Mouse (Mus musculus) MEL (cell line): ENCODE data around the gene Tas2r108. TPM values are rescaled to one million over a fixed set of nuclear protein-coding genes. Genes with fewer than 3 reads are reported as not detected.

ENCODE experiments used
- DNase-seq: peaks from one replicate; pipeline ENCODE4 v3.0.0; 2011; ENCODE audit warnings: low read depth, low spot score
- H3K27ac ChIP-seq: 2 replicates; pipeline ENCODE4 v1.5.1; 2012; ENCODE audit warnings: low read depth, mild to moderate bottlenecking, control low read depth, low read length, moderate library complexity; ENCODE audit not compliant: control insufficient read depth
- H3K27me3 ChIP-seq, 2 experiments: fragments of 150-350 bp in 1 of 2; sonication (generic) in 1 of 2; 2 replicates each; pipeline ENCODE4 v1.6.1; 2012; ENCODE audit warnings: low read length in 2 of 2, mild to moderate bottlenecking in 2 of 2, improper control_type of control experiment in 1 of 2, moderate library complexity in 1 of 2; ENCODE audit not compliant: insufficient read depth in 2 of 2, control insufficient read depth in 1 of 2
- H3K36me3 ChIP-seq, 2 experiments: 2 replicates each; pipeline ENCODE4 v1.6.1; 2012 to 2014; ENCODE audit warnings: low read length in 2 of 2, improper control_type of control experiment in 1 of 2, inconsistent platforms in 1 of 2, mild to moderate bottlenecking in 1 of 2; ENCODE audit not compliant: insufficient read depth in 2 of 2, control insufficient read depth in 1 of 2
- H3K4me1 ChIP-seq, 2 experiments: fragments of 150-350 bp in 1 of 2; sonication (generic) in 1 of 2; 2 replicates each; pipeline ENCODE4 v1.6.1; 2012; ENCODE audit warnings: low read length in 2 of 2, improper control_type of control experiment in 1 of 2, mild to moderate bottlenecking in 1 of 2; ENCODE audit not compliant: insufficient read depth in 2 of 2, control insufficient read depth in 1 of 2
- H3K4me3 ChIP-seq, 2 experiments: fragments of 150-350 bp in 1 of 2; sonication (generic) in 1 of 2; 2 replicates each; pipeline ENCODE4 v1.5.1; 2012; ENCODE audit warnings: low read depth in 2 of 2, low read length in 2 of 2, mild to moderate bottlenecking in 2 of 2, moderate library complexity in 2 of 2, control low read depth in 1 of 2, improper control_type of control experiment in 1 of 2; ENCODE audit not compliant: control insufficient read depth in 1 of 2, insufficient read depth in 1 of 2
- H3K79me2 ChIP-seq: 2 replicates; pipeline ENCODE4 v1.6.1; 2012; ENCODE audit warnings: mild to moderate bottlenecking, low read length, moderate library complexity; ENCODE audit not compliant: control insufficient read depth, poor library complexity, insufficient read depth
- H3K9ac ChIP-seq: 2 replicates; pipeline ENCODE4 v1.6.1; 2012; ENCODE audit warnings: low read depth, mild to moderate bottlenecking, control low read depth, low read length, moderate library complexity; ENCODE audit not compliant: control insufficient read depth, poor library complexity, severe bottlenecking
- H3K9me3 ChIP-seq: fragments of 150-350 bp; sonication (generic); replicated peaks from 2 replicates; pipeline ENCODE4 v1.6.1; 2012; ENCODE audit warnings: mild to moderate bottlenecking, low read length, improper control_type of control experiment, moderate library complexity; ENCODE audit not compliant: insufficient read depth
- BHLHE40 ChIP-seq: IDR thresholded peaks from 2 replicates; pipeline ENCODE4 v1.6.1; 2012; ENCODE audit warnings: low read depth, mild to moderate bottlenecking, inconsistent platforms, low read length, improper control_type of control experiment, borderline replicate concordance
- CHD1 ChIP-seq: IDR thresholded peaks from 2 replicates; pipeline ENCODE4 v1.6.1; 2012; ENCODE audit warnings: low read depth, mild to moderate bottlenecking, inconsistent platforms, low read length, improper control_type of control experiment
- CHD2 ChIP-seq: IDR thresholded peaks from 2 replicates; pipeline ENCODE4 v1.6.1; 2011; ENCODE audit warnings: low read length, improper control_type of control experiment
- CTCF ChIP-seq, 3 experiments: IDR thresholded peaks in 2 of 3; conservative IDR thresholded peaks in 1 of 3; 2 replicates each; pipeline ENCODE4 v1.5.1; 2011 to 2012; ENCODE audit warnings: low read length in 3 of 3, low read depth in 2 of 3, mild to moderate bottlenecking in 2 of 3, improper control_type of control experiment in 1 of 3, inconsistent platforms in 1 of 3, mixed read lengths in 1 of 3, moderate library complexity in 1 of 3; ENCODE audit not compliant: control insufficient read depth in 1 of 3, insufficient read depth in 1 of 3, poor library complexity in 1 of 3, severe bottlenecking in 1 of 3
- ELF1 ChIP-seq: IDR thresholded peaks from 2 replicates; pipeline ENCODE4 v1.6.1; 2014; ENCODE audit warnings: low read depth, mild to moderate bottlenecking, inconsistent platforms, low read length, improper control_type of control experiment, moderate library complexity
- EP300 ChIP-seq, 2 experiments: IDR thresholded peaks; 2 replicates each; pipeline ENCODE4 v1.6.1; 2011; ENCODE audit warnings: improper control_type of control experiment in 2 of 2, low read length in 2 of 2, low read depth in 1 of 2, mild to moderate bottlenecking in 1 of 2
- GABPA ChIP-seq: IDR thresholded peaks from 2 replicates; pipeline ENCODE4 v1.6.1; 2012; ENCODE audit warnings: low read depth, mild to moderate bottlenecking, inconsistent platforms, low read length, improper control_type of control experiment, moderate library complexity
- GATA1 ChIP-seq: IDR thresholded peaks from 2 replicates; pipeline ENCODE4 v1.6.1; 2011; ENCODE audit warnings: low read depth, low read length, improper control_type of control experiment
- HCFC1 ChIP-seq: IDR thresholded peaks from 2 replicates; pipeline ENCODE4 v1.6.1; 2012; ENCODE audit warnings: low read depth, mild to moderate bottlenecking, inconsistent platforms, low read length, improper control_type of control experiment, moderate library complexity
- MAZ ChIP-seq: IDR thresholded peaks from 2 replicates; pipeline ENCODE4 v1.6.1; 2012; ENCODE audit warnings: low read depth, mild to moderate bottlenecking, inconsistent platforms, low read length, improper control_type of control experiment
- MYB ChIP-seq: IDR thresholded peaks from 2 replicates; pipeline ENCODE4 v1.6.1; 2011; ENCODE audit warnings: mild to moderate bottlenecking, low read depth, low read length, improper control_type of control experiment
- NELFE ChIP-seq: IDR thresholded peaks from 2 replicates; pipeline ENCODE4 v1.6.1; 2011; ENCODE audit warnings: low read depth, low read length, improper control_type of control experiment
- NRF1 ChIP-seq: IDR thresholded peaks from 2 replicates; pipeline ENCODE4 v1.6.1; 2014; ENCODE audit warnings: low read depth, mild to moderate bottlenecking, inconsistent platforms, low read length, improper control_type of control experiment, moderate library complexity; ENCODE audit not compliant: poor library complexity, insufficient read depth, severe bottlenecking
- RAD21 ChIP-seq: IDR thresholded peaks from 2 replicates; pipeline ENCODE4 v1.6.1; 2011; ENCODE audit warnings: mild to moderate bottlenecking, low read depth, low read length, improper control_type of control experiment
- RCOR1 ChIP-seq: IDR thresholded peaks from 2 replicates; pipeline ENCODE4 v1.6.1; 2012; ENCODE audit warnings: low read depth, mild to moderate bottlenecking, inconsistent platforms, low read length, improper control_type of control experiment
- SMC3 ChIP-seq: IDR thresholded peaks from 2 replicates; pipeline ENCODE4 v1.6.1; 2011; ENCODE audit warnings: low read depth, low read length, improper control_type of control experiment
- TAL1 ChIP-seq: IDR thresholded peaks from 2 replicates; pipeline ENCODE4 v1.6.1; 2012; ENCODE audit warnings: mild to moderate bottlenecking, inconsistent platforms, low read length, moderate library complexity, mixed read lengths
- TBP ChIP-seq: IDR thresholded peaks from 2 replicates; pipeline ENCODE4 v1.8.0; 2011; ENCODE audit warnings: low read depth, low read length, improper control_type of control experiment
- UBTF ChIP-seq: IDR thresholded peaks from 2 replicates; pipeline ENCODE4 v1.6.1; 2012; ENCODE audit warnings: low read depth, mild to moderate bottlenecking, inconsistent platforms, low read length, improper control_type of control experiment, moderate library complexity, borderline replicate concordance; ENCODE audit not compliant: insufficient read depth
- USF2 ChIP-seq, 2 experiments: IDR thresholded peaks; 2 replicates each; pipeline ENCODE4 v1.6.1; 2011 to 2012; ENCODE audit warnings: improper control_type of control experiment in 2 of 2, low read length in 2 of 2, borderline replicate concordance in 1 of 2, inconsistent platforms in 1 of 2, low read depth in 1 of 2, mild to moderate bottlenecking in 1 of 2; ENCODE audit not compliant: insufficient read depth in 1 of 2
- ZNF384 ChIP-seq: IDR thresholded peaks from 2 replicates; pipeline ENCODE4 v1.6.1; 2012; ENCODE audit warnings: low read depth, mild to moderate bottlenecking, inconsistent platforms, low read length, improper control_type of control experiment
- polyA plus RNA-seq, 2 experiments: library from polyadenylated mRNA; stranded (reverse) in 1 of 2; unstranded in 1 of 2; fragments of >175 nt in 1 of 2; fragments of >200 nt in 1 of 2; gene quantifications; 2 replicates each; pipeline versions ENCODE4 v1.2.1 to v1.2.4; 2012; ENCODE audit warnings: low replicate concordance in 2 of 2, low read depth in 1 of 2; ENCODE audit not compliant: insufficient read length in 2 of 2, insufficient read depth in 1 of 2, missing spikeins in 1 of 2
- total RNA-seq: library from RNA; depleted of rRNA; stranded (reverse); fragments of 300-350 nt; gene quantifications from 2 replicates; pipeline ENCODE4 v1.2.3, GENCODE M21; 2012; rRNA removed

Tas2r108 gene
- total RNA-seq (0.16 TPM in 1 of 2 replicates, not detected in the other), polyA plus RNA-seq (under 1 TPM in 1 of 2 experiments, not detected in 1; 0.10 TPM)

DNA sequence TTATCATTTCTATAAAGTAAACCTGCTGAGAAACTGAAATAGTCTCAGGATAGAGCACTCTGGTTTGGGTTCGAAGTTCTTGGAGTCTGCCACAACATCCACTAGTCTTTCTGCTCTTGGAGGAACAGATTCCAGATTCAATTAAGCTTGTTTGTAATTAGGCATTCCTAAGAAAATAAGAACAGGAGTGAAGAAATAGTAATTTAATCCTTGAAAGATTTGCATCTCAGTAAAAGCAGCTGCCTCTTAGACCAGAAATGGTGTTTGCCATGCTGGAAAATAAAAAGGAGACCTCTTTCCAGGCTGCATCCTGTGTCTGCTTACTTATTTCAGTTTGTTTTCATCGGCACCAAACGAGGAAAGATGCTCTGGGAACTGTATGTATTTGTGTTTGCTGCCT, at the start of gene Tas2r108:
Gene Tas2r108 (plus strand): TSS at position 301 of the 400 bp plus-strand sequence.
- TF ChIP-seq EP300 (IDR thresholded peaks at IDR 0.05; ENCODE audit: low read depth in 1 of 2, low read length in 2 of 2) (no peak), USF2 (IDR thresholded peaks at IDR 0.05; ENCODE audit: borderline replicate concordance in 1 of 2, insufficient read depth in 1 of 2, low read depth in 1 of 2, low read length in 2 of 2) (no peak), NELFE (no peak), HCFC1 (no peak), SMC3 (no peak), CHD2 (no peak)
- H3K36me3 ChIP-seq: no peaks in the 10 kb centered on the region
- no peak within 1 kb of the TSS for H3K27ac ChIP-seq
- no peaks in the 10 kb centered on the region for H3K79me2 ChIP-seq
- H3K9me3 ChIP-seq: no peaks in the 10 kb centered on the region
- no peaks in the 10 kb centered on the region for H3K4me1 ChIP-seq
- no peak within 1 kb of the TSS for H3K4me3 ChIP-seq
- no peaks in the 10 kb centered on the region for H3K27me3 ChIP-seq
- no peak for DNase-seq
- no peak within 1 kb of the TSS for H3K9ac ChIP-seq

DNA sequence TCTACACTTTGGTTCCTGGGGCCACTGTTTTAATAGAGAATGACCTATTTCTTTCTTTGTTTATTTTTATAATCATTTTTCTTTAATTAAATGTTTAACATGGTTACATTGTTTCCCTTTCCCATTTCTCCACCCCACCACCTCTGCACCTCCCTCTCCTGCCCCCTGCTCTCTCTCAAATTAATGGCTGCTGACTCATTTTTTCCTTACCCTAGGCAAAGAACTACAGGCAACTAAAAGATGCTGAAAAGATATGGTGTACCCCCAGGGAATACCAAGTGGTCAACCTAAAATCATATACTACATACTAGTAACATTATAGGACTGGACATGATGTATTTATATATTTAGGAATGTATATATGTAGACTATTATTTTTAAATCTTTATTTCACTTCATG, 44.7 kb upstream of the Tas2r108 start:
- H3K79me2 ChIP-seq: no peaks in the 10 kb centered on the region

DNA sequence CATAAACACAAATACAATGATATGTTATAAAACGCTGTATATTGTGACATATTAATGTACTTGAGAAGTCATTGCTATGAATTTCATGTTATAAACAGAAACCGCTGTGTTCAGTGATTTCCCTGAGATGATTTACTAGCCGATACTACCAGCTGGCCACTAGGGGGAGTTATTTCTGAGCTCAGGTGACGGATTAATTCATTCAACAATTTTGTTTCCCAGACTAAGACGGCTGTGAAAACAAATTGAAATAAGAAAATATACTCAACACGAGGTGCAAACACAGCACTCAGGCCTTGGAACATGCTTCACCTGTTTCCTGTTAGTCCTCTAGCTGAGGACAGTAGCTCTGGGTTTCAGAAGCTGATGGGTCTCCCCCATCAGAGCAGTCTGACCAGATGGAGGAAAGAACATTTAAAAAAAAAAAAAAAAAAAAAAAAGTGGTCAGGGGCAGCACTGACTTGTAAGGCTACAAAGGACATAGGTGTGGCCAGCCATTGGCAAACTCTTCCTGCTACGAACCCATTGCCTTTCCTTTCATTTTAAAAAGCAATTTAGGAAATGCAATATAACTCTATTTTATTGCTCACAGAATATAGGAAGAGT, 38.8 kb upstream of the Tas2r108 start:
- H3K36me3 ChIP-seq: peaks cover 0 to 2% of the 10 kb centered on the region in 2 experiments; a peak in 1 of 4 replicates
- peaks cover 8 to 10% of the 10 kb centered on the region in 2 experiments for H3K27me3 ChIP-seq
- peak overlapping the region in 1 of 2 experiments; percentile 36; a peak in 2 of 4 replicates for H3K4me3 ChIP-seq
- H3K9me3 ChIP-seq: no peaks in the 10 kb centered on the region
- H3K27ac ChIP-seq: no peak overlapping the region
- no peak for TF ChIP-seq ELF1
- TF ChIP-seq SMC3: peak; percentile 61
- TF ChIP-seq UBTF: no peak
- no peak for TF ChIP-seq CHD2
- TF ChIP-seq GABPA: no peak
- TF ChIP-seq CHD1: no peak
- no peak for TF ChIP-seq RCOR1
- TF ChIP-seq BHLHE40: no peak
- no peak for TF ChIP-seq GATA1
- peak; percentile 41 for TF ChIP-seq RAD21
- TF ChIP-seq ZNF384: peak; percentile 31
- peak; percentile 29 to 74 (median 65) for TF ChIP-seq CTCF (IDR thresholded peaks at IDR 0.05 in 2 of 3, conservative IDR thresholded peaks at IDR 0.05 in 1 of 3; ENCODE audit: control insufficient read depth in 1 of 3, insufficient read depth in 1 of 3, low read depth in 2 of 3, low read length in 3 of 3, poor library complexity in 1 of 3, severe bottlenecking in 1 of 3)
- no peak for TF ChIP-seq MAZ
- no peak for TF ChIP-seq MYB
- no peak for TF ChIP-seq TAL1
- DNase-seq: peak; percentile 61
- H3K9ac ChIP-seq: peak overlapping the region; percentile 43
- H3K4me1 ChIP-seq: no peaks in the 10 kb centered on the region
- no peaks in the 10 kb centered on the region for H3K79me2 ChIP-seq

More for the DNA sequence above, 44.7 kb upstream of the Tas2r108 start:
- Histone ChIP-seq H3K4me1 (no peaks in the 10 kb centered on the region), H3K4me3 (no peak overlapping the region), H3K36me3 (no peaks in the 10 kb centered on the region), H3K9me3 (no peaks in the 10 kb centered on the region), H3K9ac (no peak overlapping the region), H3K27ac (no peak overlapping the region), H3K27me3 (peaks cover 17% of the 10 kb centered on the region in 2 experiments)
- no peak for DNase-seq
- TF ChIP-seq TAL1: no peak
- no peak for TF ChIP-seq TBP
- no peak for TF ChIP-seq NRF1
